Mouse (Mus musculus): ENCODE results near the gene Slc6a6.

- TF ChIP-seq POLR2A (IDR thresholded peaks at IDR 0.05; ENCODE audit: insufficient read length, low read depth) (no peak), MYOD1 (IDR thresholded peaks at IDR 0.05; ENCODE audit: control insufficient read depth in 1 of 3, insufficient read length in 2 of 3, low read depth in 2 of 3) (no peak), TCF12 (IDR thresholded peaks at IDR 0.05; ENCODE audit: insufficient read depth, poor library complexity, severe bottlenecking) (no peak), E2F4 (IDR thresholded peaks at IDR 0.05; ENCODE audit: insufficient read depth) (no peak), POLR2AphosphoS2 (IDR thresholded peaks at IDR 0.05; ENCODE audit: insufficient read length, low read depth) (no peak), MAX (IDR thresholded peaks at IDR 0.05; ENCODE audit: low read depth) (no peak), CEBPB (IDR thresholded peaks at IDR 0.05; ENCODE audit: insufficient read depth, poor library complexity, severe bottlenecking) (no peak), USF1 (IDR thresholded peaks at IDR 0.05; ENCODE audit: low read depth) (no peak), REST (IDR thresholded peaks at IDR 0.05; ENCODE audit: insufficient read depth, insufficient read length) (no peak), MYOG (IDR thresholded peaks at IDR 0.05; ENCODE audit: control insufficient read depth in 1 of 3, insufficient read depth in 1 of 3, insufficient read length in 2 of 3, low read depth in 2 of 3) (no peak)
Measured at GRCm38 (mm10) chr6:91655244-91655643, 28.6 kb upstream of the Slc6a6 start.

Measured in myocyte (in vitro differentiated cells).